Mouse (Mus musculus) embryonic fibroblast, embryonic 13.5 days (primary cell): ENCODE data around the gene Gnb2. TPM values are rescaled to one million over a fixed set of nuclear protein-coding genes. Genes with fewer than 3 reads are reported as not detected.

Source experiments
- H3K27ac ChIP-seq: 2 replicates; pipeline ENCODE4 v1.5.1; 2012; ENCODE audit warnings: low read length, control low read depth, inconsistent platforms; ENCODE audit not compliant: insufficient read depth
- H3K4me1 ChIP-seq: 2 replicates; pipeline ENCODE4 v1.6.1; 2011; ENCODE audit warnings: low read length; ENCODE audit not compliant: control insufficient read depth, insufficient read depth
- H3K4me3 ChIP-seq: 2 replicates; pipeline ENCODE4 v1.5.1; 2011; ENCODE audit warnings: mild to moderate bottlenecking, control low read depth, low read length; ENCODE audit not compliant: insufficient read depth
- CTCF ChIP-seq: IDR thresholded peaks from 2 replicates; pipeline ENCODE4 v1.5.1; 2011; ENCODE audit warnings: mild to moderate bottlenecking, control low read depth, low read length, moderate library complexity, borderline replicate concordance; ENCODE audit not compliant: insufficient read depth
- POLR2A ChIP-seq: IDR thresholded peaks from 2 replicates; pipeline ENCODE4 v1.6.1; 2011; ENCODE audit warnings: low read depth, mild to moderate bottlenecking, control low read depth, low read length, moderate library complexity
- polyA plus RNA-seq: library from polyadenylated mRNA; stranded (reverse); fragments of >200 nt; gene quantifications from 2 replicates; pipeline ENCODE4 v1.2.4, GENCODE M21; 2011; ENCODE audit warnings: low read depth; ENCODE audit not compliant: missing spikeins, insufficient read length

Gene Gnb2
- polyA plus RNA-seq, 1 experiment, result 358 TPM

- TF ChIP-seq POLR2A (no peak), CTCF (no peak)
These were observed 32.4 kb upstream of the Gnb2 start for GRCm38 (mm10) chr5:137565744-137566143.

GRCm38 (mm10) chr5:137562965-137563364 is 29.7 kb upstream of the Gnb2 start:
- H3K27ac ChIP-seq, result no peak overlapping the region

More at GRCm38 (mm10) chr5:137565744-137566143, 32.4 kb upstream of the Gnb2 start:
- H3K4me1 ChIP-seq, result no peaks in the 10 kb centered on the region
- no peak overlapping the region for H3K4me3 ChIP-seq
- H3K27ac ChIP-seq, result no peak overlapping the region

DNA sequence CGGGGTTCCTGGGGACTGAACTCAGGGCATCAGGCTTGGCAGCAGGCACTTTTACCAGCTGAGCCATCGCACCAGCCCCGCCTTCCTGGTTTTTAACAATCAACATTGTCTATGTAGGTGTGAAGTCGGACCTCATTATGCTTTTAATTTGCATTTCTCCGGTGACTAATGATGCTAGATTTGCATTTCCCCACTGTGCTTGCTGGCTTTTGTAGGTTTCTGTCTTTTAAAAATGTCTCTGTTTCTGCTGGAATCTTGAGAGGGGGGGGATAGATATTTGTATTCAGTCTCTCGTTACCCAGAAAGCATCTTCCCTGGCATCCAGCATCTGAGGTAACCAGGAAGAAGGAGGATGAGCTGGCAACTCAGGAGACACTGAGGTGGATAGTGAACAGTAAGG is 28.2 kb upstream of the Gnb2 start:
- H3K4me1 ChIP-seq, result no peaks in the 10 kb centered on the region
- no peak overlapping the region for H3K4me3 ChIP-seq
- no peak overlapping the region for H3K27ac ChIP-seq
- TF ChIP-seq CTCF (no peak), POLR2A (no peak)

More at GRCm38 (mm10) chr5:137562965-137563364, 29.7 kb upstream of the Gnb2 start:
- TF ChIP-seq POLR2A (no peak), CTCF (no peak)
- no peak overlapping the region for H3K4me3 ChIP-seq
- no peaks in the 10 kb centered on the region for H3K4me1 ChIP-seq

DNA sequence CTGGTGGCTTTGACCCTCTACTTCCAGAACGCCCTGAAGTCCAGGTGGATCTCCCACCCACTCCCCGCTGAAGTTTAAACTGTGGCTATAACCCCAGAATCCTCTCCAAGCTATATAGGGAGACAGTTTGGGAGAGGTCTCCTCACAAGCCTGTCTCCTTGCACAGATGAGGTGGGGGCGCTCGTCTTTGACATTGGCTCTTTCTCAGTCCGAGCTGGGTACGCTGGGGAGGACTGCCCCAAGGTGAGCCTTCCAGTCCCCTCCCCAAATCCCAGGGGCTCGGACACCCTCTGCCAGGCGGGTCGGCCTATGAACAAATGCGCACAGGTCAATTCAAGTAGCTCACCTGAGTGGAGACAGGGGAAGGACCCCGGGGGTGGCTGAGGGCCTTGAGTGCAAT is 20.6 kb upstream of the Gnb2 start:
- Histone ChIP-seq H3K4me3 (no peak overlapping the region), H3K4me1 (no peaks in the 10 kb centered on the region; the same call in 1 of the 2 replicates), H3K27ac (no peak overlapping the region)
- TF ChIP-seq POLR2A, result no peak
- no peak for TF ChIP-seq CTCF

GRCm38 (mm10) chr5:137553411-137553837 is 20.1 kb upstream of the Gnb2 start, which contains the start of gene Actl6b:
Gene Actl6b, plus strand, starts transcription at chr5:137553517.
- no peak within 1 kb of the TSS for H3K4me3 ChIP-seq
- no peaks in the 10 kb centered on the region; the same call in 1 of the 2 replicates for H3K4me1 ChIP-seq
- TF ChIP-seq POLR2A (no peak), CTCF (no peak)
- H3K27ac ChIP-seq, result no peak within 1 kb of the TSS

- Histone ChIP-seq H3K27ac (no peak overlapping the region), H3K4me3 (no peak overlapping the region), H3K4me1 (no peaks in the 10 kb centered on the region; the same call in 1 of the 2 replicates)
- TF ChIP-seq CTCF, result no peak
- no peak for TF ChIP-seq POLR2A
These were observed 19.7 kb upstream of the Gnb2 start for GRCm38 (mm10) chr5:137553000-137553399.

GRCm38 (mm10) chr5:137551119-137551518 is 17.8 kb upstream of the Gnb2 start:
- no peaks in the 10 kb centered on the region; the same call in 1 of the 2 replicates for H3K4me1 ChIP-seq
- TF ChIP-seq CTCF (no peak), POLR2A (no peak)
- H3K4me3 ChIP-seq, result no peak overlapping the region
- no peak overlapping the region for H3K27ac ChIP-seq

DNA sequence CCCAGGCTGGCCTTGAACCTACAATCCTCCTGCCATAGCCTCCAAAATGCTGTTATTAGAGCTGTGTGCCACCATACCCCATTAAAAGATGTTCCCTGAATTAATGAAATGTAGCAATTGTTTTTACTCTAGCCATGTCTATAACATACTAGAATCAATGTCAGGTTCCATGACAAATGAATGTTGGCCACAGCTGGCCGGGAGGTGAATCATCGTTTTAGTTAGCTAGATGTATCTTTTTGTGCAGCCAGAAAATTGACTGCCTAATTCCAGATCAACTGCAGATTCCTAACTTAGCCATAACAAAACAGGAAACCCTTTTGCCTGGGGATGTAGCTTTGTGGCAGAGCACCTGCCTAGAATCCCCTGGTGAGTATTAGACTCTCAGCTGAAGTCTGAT is 16.5 kb upstream of the Gnb2 start:
- no peak for TF ChIP-seq POLR2A
- no peak for TF ChIP-seq CTCF
- Histone ChIP-seq H3K4me1 (no peaks in the 10 kb centered on the region; the same call in 1 of the 2 replicates), H3K4me3 (no peak overlapping the region), H3K27ac (no peak overlapping the region)

GRCm38 (mm10) chr5:137545596-137545995 is 12.3 kb upstream of the Gnb2 start:
- no peak overlapping the region for H3K4me3 ChIP-seq
- no peaks in the 10 kb centered on the region; the same call in 1 of the 2 replicates for H3K4me1 ChIP-seq
- TF ChIP-seq CTCF, result no peak
- TF ChIP-seq POLR2A, result no peak
- H3K27ac ChIP-seq, result no peak overlapping the region

DNA sequence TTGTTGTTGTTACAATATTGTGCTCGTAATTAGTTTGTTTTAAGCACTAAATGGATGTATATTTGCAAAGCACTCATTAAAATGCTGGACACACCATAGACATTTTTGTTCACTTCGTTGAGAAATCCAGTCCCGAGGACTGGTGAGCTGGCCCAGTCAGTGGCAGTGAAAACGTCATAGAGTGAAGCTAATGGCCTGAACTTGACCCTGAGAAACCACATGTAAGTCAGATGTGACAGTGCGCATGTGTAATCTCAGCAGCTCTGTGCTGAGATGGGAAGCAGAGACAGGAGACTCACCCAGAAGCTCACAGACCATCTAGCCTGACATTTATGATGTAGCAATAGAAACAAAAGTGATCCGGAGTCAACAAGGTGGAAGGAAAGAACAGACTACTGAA is 11.6 kb upstream of the Gnb2 start:
- TF ChIP-seq POLR2A (no peak), CTCF (no peak)
- H3K4me3 ChIP-seq, result no peak overlapping the region
- no peaks in the 10 kb centered on the region for H3K4me1 ChIP-seq
- no peak overlapping the region for H3K27ac ChIP-seq
